Mouse (Mus musculus) c-Kit-positive CD71-positive TER-119-positive erythroid progenitor cells, embryonic 14.5 days (primary cell): Measurements from ENCODE around the gene Dmgdh.

ENCODE experiments used
- DNase-seq: peaks from one replicate; pipeline ENCODE4 v3.0.0-alpha.2; 2013; ENCODE audit warnings: low spot score

Dmgdh gene

DNA sequence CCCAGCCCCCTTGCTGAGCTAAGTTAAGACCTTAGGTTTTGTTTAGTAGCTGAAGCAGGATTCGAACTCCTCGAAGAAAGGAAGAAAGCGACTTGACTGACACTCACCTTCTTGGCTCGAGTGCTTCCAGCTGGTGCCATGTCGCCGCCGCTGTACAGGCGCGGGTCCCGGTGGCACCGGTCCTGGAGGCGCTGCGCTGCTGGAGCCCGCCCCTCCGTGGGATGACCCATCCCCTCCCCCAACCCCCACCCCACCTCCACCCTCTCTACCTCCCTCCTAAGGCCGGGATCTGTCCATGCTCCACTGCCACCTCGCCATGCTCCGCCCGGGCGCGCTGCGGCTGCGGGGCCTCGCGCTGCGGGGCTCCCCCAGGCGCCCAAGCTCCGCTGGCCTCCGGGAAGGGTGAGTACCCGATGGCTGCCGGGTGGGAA is at the start of gene Dmgdh, which contains the start of gene Bhmt2:
Gene Dmgdh (plus strand): TSS at position 303 of the 431 bp plus-strand sequence.
Gene Bhmt2 (minus strand): TSS at position 172 of the 431 bp plus-strand sequence.
- no peak for DNase-seq

DNA sequence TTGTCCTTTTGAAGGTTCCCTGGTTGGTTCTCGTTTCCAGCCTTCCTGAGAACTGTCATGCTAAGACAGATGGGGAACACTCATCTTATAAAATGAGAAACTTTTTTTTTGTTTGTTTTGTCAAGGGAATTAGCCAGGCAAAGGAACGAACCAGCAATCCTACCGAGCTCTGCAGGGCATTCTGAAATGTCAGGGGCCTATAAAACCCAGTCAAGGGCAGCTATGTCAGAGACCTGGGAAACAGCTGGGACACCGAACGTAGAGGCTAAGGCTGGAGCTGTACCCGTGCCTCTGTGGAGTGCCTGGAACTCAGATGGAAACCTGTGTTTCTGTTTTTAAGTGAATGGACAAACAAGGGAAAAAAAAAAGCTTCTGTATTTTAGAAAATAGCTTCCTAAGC is 45.4 kb upstream of the Dmgdh start:
- no peak for DNase-seq

DNA sequence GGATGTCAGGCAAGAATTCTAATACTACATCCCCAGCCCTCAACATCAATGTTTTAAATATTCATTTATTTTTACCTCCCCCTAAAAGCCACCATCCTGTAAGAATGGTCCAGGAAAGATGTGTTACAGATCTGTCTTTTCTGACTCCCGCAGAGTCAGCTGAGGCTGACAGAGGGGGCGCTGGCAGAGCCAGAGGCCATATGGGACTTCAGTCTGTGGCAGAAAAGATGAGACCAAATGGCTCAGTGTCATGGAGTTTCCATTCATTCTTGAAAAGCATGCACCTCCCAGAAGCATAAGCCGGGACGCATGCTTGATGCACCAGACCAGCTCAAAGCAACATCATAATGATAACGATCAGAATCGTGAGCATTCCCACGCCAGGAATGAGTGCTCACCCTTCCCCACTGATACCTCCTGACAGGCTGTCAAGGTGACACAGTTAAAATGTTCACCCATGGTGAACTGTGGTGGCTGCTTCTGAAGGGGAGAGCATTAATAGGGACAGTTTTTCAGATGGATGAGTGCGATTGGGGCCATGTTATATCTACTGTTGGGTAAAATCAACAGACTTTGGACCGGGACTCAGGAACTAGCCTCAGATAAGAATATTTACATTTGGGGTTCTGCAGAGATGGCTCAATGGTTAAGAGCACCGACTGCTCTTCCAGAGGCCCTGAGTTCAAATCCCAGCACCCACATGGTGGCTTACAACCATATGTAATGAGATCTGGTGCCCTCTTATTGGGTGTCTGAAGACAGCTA is 43.1 kb upstream of the Dmgdh start:
- no peak for DNase-seq

DNA sequence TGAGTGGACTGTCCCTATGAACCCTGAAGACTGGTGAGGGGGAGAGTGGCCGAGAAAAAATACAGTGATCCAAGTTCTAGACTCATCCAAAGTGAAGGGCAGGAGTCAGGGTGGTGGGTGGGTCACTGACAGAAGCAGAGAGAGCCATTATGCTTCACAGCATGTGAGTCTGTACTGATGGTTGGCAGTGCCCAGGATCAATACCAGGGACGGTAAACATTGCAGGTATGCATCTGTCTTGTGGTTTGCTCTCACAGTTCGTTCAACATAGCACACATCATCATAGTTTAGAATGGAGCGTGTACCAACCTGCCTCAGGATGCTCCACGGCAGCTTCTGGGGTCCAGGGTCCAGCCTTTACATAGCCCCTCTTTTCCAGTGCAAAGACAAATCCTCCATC is 41.3 kb upstream of the Dmgdh start:
- DNase-seq, result no peak

DNA sequence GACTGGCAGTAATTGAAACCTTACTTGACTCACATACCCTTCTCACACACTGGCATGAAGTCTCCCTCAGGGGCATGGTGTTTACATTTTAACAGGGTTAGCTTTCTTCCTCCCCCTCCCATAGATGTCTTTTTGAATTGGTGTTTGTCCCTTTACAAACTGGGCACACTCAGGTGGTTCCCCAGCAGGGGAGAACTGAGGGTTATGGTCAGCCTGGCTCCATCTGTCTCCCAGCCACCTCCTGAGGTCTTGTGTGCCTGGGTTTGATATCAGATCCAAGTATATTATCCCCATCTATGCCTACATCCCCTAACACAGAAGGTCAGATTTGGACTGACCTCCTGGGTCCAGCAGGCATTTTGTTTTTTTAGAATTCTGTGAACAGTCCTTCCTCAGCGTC is 37.7 kb upstream of the Dmgdh start:
- DNase-seq, result no peak

DNA sequence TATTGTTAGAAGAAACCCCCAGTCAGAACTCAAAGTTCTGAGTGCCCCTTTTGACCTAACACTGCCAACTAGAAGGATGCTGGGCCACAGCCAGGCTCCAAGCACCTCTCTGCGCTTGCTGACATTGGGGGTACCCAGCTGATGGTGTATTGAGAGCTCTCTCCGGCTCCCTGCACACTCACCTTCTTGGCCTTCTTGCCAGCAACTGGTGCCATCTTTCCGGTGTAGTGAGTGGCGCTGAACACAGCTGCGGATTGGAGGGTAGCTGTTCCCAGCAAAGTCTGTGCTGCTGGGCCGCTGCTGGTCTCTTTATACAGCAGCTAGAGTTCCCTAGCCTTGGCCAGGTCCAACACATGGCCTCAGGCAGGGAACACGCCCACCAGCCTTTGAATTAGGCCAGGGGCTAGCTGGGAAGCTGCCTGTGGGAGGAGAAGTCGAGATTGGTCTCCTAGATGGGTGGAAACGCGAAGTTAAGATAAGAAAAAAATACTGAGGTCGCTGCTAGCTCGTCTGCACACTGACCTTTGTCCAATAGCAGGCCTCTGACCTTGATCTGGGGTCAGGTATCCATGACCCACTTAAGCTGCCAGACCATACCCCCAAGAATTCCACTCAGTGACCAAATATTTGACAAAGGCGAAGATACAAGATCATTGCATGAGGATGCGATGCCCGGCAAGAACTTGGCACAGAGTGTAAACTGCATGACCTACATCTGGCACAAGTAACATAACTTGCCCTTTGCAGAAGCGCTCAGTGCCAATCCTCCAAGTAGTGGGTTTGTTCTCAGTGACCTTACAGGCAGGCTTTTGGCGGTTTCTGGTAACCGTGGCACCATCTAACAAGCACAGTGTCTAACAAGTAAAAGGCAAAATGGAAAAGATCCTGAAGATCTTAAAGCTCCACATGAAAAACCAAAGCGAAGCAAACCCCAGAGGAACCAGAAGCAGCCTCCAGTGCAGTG is 36.7 kb upstream of the Dmgdh start, which contains the start of gene Bhmt:
Gene Bhmt (minus strand): TSS at position 680 of the 964 bp plus-strand sequence.
- no peak for DNase-seq

DNA sequence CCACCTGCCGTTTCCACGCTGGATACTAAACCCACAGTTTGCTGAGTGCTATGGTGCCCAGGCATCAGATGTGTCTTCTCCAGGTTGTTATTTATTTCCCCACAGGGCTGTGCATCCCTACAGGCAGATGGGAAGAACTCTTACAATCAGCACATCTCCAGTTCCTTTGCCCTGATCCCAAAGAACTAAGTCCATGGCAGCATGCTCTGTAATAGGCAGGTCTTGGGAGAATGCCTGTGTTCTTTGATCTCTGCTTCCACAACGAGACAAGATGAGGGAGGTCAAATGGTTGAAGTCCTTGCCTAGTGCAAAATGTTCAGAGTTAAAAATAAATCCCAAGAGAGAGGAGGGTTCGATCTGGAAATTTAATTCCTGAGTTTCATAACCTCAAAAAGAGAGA is 34.6 kb upstream of the Dmgdh start:
- DNase-seq, result no peak

GRCm38 (mm10) chr13:93648387-93649130 is 25.7 kb upstream of the Dmgdh start:
- DNase-seq, result no peak

DNA sequence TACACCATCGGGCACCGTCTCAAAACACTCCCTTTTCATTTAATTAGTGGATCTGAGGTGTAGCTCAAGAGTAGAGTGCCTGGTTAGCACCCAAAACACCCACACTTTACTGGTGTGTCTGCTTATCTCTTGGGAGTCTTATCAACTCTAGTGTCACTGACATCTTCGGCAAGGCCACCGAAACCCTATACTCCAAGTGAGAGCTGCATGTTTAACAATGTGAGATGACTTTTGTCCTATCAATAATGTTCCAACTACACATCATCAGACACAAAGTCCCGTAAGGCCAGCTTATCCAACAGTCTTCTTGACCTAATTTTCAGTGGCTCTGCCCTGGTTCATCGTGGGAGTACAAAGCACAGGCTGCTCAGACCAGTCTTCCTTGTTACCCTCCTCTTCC is 20.9 kb upstream of the Dmgdh start:
- DNase-seq, result no peak

DNA sequence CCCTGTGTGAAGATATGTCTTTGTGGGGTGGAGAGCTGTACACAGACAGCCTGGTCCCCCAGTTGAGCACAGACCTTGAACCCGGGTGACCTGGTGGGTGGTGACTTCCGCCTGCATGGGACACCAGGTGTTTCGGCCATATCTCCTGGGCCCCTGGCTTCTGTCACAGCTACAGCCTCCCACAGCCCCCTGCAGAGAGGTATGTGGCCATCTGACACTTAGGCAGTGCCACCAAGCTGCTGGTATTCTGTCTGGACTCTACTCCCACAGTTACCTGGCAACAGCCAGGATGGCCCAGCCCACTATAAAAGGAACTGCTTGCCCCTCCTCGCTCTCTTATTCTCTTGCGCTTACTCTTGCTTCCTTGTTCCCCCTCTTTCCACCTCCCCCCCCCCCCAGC is 16.3 kb upstream of the Dmgdh start:
- no peak for DNase-seq

GRCm38 (mm10) chr13:93667586-93667985 is 6.6 kb upstream of the Dmgdh start:
- no peak for DNase-seq

DNA sequence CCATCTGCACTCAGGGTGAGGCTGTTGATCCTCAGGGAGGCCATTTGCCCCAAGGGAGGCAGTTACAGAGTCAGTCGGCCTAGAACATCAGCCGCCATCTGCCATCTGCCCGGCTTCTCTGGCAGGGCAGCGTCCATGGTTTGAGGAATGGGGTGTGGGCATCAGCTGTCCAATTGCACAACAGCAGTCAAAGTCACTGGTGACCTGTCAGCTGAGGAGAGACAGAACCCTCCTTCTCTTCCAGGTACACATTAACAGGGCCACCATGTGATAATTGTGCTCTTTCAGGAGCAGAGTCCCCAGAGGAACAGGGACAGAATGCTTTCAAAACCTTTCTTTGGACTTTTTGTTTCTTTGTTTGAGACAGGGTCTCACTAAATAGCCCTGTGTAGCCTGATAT is 1.9 kb upstream of the Dmgdh start:
- no peak for DNase-seq

DNA sequence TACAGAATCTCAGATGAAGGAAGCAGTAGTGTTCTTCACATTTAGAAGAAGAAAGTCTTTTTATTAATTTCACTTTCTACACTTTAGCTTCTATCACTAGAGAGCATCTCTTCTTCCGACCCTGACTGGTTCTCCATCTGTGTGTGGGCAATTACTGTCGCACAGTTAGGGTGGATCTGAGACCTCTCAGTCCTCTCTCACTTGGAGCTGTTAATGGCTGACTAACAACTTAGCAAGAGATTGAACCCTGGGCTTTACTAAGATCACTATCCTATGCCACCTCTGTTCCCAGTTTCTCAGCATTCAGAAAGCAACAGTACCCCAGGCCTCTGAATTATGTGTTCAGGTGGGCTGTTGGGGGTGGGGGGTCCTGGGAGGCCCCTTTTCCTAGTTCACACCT is 937 bp upstream of the Dmgdh start:
- no peak for DNase-seq

DNA sequence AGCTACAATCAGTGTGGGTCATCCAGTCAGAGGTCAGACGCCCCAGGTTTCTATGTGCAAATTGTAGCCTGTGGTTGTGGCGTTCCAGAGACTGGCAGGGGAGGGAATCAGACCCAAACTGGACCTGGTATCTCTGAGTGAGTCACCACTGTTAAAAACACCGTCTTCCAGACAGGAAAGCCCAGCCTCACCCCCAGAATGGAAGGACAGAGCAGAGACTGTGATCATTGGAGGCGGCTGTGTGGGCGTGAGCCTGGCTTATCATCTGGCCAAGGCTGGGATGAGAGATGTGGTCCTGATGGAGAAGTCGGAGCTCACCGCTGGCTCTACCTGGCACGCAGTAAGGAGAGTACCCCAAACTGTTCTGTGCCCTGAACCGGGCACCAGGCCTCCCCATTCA is 2.6 kb downstream of the Dmgdh start:
- DNase-seq, result no peak

GRCm38 (mm10) chr13:93683336-93683735 is 9.1 kb downstream of the Dmgdh start:
- no peak for DNase-seq

DNA sequence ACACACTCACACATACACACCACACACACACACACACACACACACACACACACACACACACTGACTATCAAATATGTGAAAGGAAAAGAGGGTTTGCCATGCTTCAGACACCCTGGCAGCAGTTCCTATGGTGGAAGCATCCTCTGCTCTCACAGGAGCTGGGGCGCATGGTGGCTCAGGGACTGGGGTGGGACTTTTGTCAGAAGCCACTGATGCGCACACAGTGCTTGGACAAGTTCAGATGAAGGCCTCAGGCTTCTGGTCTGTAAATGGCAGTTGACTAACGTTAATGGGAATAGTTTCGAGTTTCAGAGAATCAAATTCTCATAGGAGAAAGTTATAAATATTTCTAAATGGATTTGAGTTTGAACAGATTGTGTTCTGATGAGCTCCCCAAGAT is 11.0 kb downstream of the Dmgdh start:
- DNase-seq, result no peak

DNA sequence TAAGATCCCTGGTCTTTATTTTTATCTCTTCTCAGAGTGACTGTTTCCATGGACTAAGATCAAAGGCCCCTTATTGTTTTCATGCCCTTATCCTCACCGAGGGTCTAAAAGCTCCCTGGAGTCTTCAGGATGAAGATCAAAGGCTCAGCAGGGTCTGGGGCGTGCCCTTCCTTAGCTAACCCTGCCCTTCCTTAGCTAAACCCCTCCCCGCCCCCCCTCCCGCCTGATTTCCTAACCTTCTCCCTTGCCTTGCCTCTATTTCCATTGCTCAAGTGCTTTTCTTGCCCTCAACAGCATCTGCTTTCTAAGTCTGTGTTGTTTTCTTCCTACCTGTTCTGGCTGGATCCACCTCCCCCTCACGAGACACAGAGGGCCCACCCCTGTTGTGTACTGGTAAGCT is 13.1 kb downstream of the Dmgdh start:
- DNase-seq, result no peak

DNA sequence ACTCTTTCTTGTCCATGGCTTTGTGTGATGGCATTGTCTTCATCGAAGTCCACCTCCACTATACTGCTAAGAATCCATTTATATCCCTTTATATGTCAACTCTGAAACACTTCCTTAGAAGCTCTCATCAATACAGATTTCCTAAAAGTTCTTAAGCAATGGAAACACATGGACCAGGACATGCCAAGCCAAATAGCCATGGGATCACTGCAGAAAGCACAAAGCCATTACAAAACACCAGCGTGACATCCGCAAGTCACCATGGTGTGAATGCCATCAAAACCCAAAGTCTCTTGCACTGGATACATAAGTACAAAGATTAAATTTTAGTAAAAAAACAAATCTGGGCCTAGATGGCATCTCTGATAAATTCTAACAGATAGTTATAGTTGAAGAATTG is 15.3 kb downstream of the Dmgdh start:
- no peak for DNase-seq

DNA sequence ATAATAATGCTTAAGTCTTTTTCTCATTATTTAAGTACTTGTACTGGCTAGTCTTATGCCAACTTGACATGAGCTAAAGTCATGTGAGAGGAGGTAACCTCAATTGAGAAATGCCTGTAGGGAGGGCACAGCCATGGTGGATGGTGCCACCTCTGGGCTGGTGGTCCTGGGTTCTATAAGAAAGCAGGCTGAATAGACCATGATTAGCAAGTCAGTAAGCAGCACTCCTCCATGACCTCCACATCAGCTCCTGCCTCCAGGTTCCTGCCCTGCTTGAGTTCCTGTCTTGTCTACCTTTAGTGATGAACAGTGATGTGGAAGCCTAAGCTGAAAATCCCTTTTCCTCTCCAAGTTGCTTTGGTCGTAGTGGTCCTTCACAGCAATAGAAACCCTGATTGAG is 16.6 kb downstream of the Dmgdh start:
- DNase-seq, result no peak

DNA sequence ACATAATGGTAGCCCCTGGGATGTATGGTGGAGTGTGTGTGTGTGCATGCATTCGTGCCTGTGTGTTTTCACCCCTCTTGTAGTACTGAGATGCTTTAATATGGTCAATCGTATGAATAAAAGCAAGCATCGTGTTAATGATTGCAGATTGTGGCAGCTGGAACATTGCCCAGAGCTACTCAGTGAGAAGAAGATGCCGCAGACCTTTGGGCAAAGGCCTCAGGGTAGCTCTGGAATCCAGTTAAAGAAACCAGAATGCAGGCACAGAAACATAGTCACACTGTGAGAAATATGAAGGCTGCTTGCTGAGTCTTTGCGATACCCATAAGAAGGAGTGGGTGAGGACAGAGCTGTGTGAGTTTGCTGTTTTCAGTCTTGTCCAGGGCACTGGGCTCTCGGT is 24.6 kb downstream of the Dmgdh start:
- no peak for DNase-seq

DNA sequence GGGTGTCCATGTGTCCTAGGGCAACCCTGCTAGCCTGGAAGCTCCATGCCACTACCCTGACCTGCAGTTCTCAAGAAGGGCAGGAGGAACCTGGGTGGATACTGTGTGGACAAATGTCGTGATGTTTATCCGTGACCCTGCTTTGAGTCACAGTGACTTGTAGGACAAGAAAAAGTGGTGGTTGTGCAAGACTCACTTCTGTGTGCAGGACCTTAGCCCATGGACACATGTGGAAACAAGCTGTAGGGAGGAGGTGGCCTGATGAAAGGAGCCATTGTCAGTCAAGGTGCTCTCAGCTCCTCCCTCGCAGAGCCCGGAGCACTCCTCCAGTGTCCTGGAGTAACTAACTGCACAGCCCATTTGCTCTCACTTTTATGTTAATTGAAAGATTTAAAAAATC is 31.5 kb downstream of the Dmgdh start:
- DNase-seq, result no peak

GRCm38 (mm10) chr13:93707271-93707670 is 33.0 kb downstream of the Dmgdh start:
- DNase-seq, result no peak
